Mouse (Mus musculus) heart, embryonic 11.5 days (tissue): ENCODE measurements around the gene Btn2a2. TPM values are rescaled to one million over a fixed set of nuclear protein-coding genes. Genes with fewer than 3 reads are reported as not detected.

Source experiments
- ATAC-seq: fragments of 200-750 bp; cut with Nextera tagmentation; replicated peaks from 2 replicates; pipeline ENCODE4 v1.8.0; 2017; ENCODE audit warnings: moderate library complexity; ENCODE audit not compliant: insufficient number of reproducible peaks, low FRiP score, low TSS enrichment
- H3K27ac ChIP-seq: fragments of 300-500 bp; sonication (generic); 2 replicates; pipeline ENCODE4 v1.5.1; 2014; ENCODE audit warnings: mild to moderate bottlenecking, low read depth, low read length
- H3K27me3 ChIP-seq: fragments of 300-500 bp; sonication (generic); 2 replicates; pipeline ENCODE4 v1.6.1; 2014; ENCODE audit warnings: mild to moderate bottlenecking, low read length, mixed read lengths; ENCODE audit not compliant: control insufficient read depth, insufficient read depth
- H3K36me3 ChIP-seq: fragments of 300-500 bp; sonication (generic); 2 replicates; pipeline ENCODE4 v1.6.1; 2014; ENCODE audit warnings: mild to moderate bottlenecking, low read length, moderate library complexity, mixed read lengths; ENCODE audit not compliant: control insufficient read depth, insufficient read depth
- H3K4me1 ChIP-seq: fragments of 300-500 bp; sonication (generic); 2 replicates; pipeline ENCODE4 v1.6.1; 2014; ENCODE audit warnings: low read length; ENCODE audit not compliant: control insufficient read depth, insufficient read depth
- H3K4me2 ChIP-seq: fragments of 300-500 bp; sonication (generic); 2 replicates; pipeline ENCODE4 v1.6.1; 2014; ENCODE audit warnings: mild to moderate bottlenecking, moderate library complexity
- H3K4me3 ChIP-seq: fragments of 300-500 bp; sonication (generic); 2 replicates; pipeline ENCODE4 v1.5.1; 2014; ENCODE audit warnings: low read depth, low read length
- H3K9ac ChIP-seq: fragments of 300-500 bp; sonication (generic); 2 replicates; pipeline ENCODE4 v1.6.1; 2014; ENCODE audit warnings: mild to moderate bottlenecking, low read depth, low read length, moderate library complexity
- H3K9me3 ChIP-seq: fragments of 300-500 bp; sonication (generic); replicated peaks from 2 replicates; pipeline ENCODE4 v1.6.1; 2016; ENCODE audit warnings: low read length; ENCODE audit not compliant: control insufficient read depth
- WGBS: fragments of 180-500 bp; shearing (Covaris S2); extraction: QIAGEN DNeasy Blood & Tissue Kit; methylation state at CpG from one replicate; pipeline ENCODE4 v1.1.7; 2014; ENCODE audit not compliant: insufficient replicate concordance; 5-methylcytosine and 5-hydroxymethylcytosine counted together
- polyA plus RNA-seq: library from polyadenylated mRNA; unstranded; fragments of >200 nt; fragmentation: Nextera tagmentation; extraction: Ambion mirVana; gene quantifications from 2 replicates; pipeline ENCODE4 v1.2.1, GENCODE M21; 2014

Btn2a2 gene
- polyA plus RNA-seq, 1 experiment from 2014 or later = 0.59 TPM

- H3K4me2 ChIP-seq = peak overlapping the region; percentile 94
- no peaks in the 10 kb centered on the region for H3K9me3 ChIP-seq
- WGBS = under 1% methylated on average over 11 of the region's 11 CpGs
- H3K9ac ChIP-seq = peak overlapping the region; percentile 70
- H3K27me3 ChIP-seq = no peaks in the 10 kb centered on the region
- peaks cover 9% of the 10 kb centered on the region for H3K4me1 ChIP-seq
- no peak for ATAC-seq
- peak overlapping the region; percentile 64 for H3K4me3 ChIP-seq
- no peak overlapping the region for H3K27ac ChIP-seq
- H3K36me3 ChIP-seq = no peaks in the 10 kb centered on the region
Measured at GRCm38 (mm10) chr13:23464841-23465366, 23.8 kb downstream of the Btn2a2 start.

GRCm38 (mm10) chr13:23464224-23464637 lies 24.4 kb downstream of the Btn2a2 start:
- H3K4me2 ChIP-seq = peak overlapping the region; percentile 94
- H3K9ac ChIP-seq = peak overlapping the region; percentile 70
- H3K36me3 ChIP-seq = no peaks in the 10 kb centered on the region
- H3K9me3 ChIP-seq = no peaks in the 10 kb centered on the region
- peak; percentile 55; the same call in 1 of the 2 replicates for ATAC-seq
- WGBS = under 1% methylated on average over 29 of the region's 29 CpGs
- 0 out of 2 replicates have a peak overlapping the region, but pooled peaks have one; percentile 35 for H3K27ac ChIP-seq
- H3K4me3 ChIP-seq = peak overlapping the region; percentile 64
- peaks cover 9% of the 10 kb centered on the region for H3K4me1 ChIP-seq
- no peaks in the 10 kb centered on the region for H3K27me3 ChIP-seq

- ATAC-seq = 0 out of 2 replicates have a peak, but pooled peaks have one; percentile 46
- Histone ChIP-seq H3K27me3 (no peaks in the 10 kb centered on the region), H3K4me2 (peak overlapping the region; percentile 94), H3K4me3 (peak overlapping the region; percentile 64), H3K9ac (peak overlapping the region; percentile 70), H3K4me1 (peaks cover 9% of the 10 kb centered on the region), H3K36me3 (no peaks in the 10 kb centered on the region), H3K9me3 (no peaks in the 10 kb centered on the region), H3K27ac (no peak overlapping the region)
- WGBS = under 1% methylated on average over 21 of the region's 21 CpGs
Measured at GRCm38 (mm10) chr13:23463381-23464223, 25.1 kb downstream of the Btn2a2 start.

- H3K36me3 ChIP-seq = no peaks in the 10 kb centered on the region
- H3K9me3 ChIP-seq = no peaks in the 10 kb centered on the region
- no peak overlapping the region for H3K9ac ChIP-seq
- H3K4me2 ChIP-seq = no peak overlapping the region
- H3K4me3 ChIP-seq = no peak overlapping the region
- H3K4me1 ChIP-seq = peaks cover 9% of the 10 kb centered on the region
- no peaks in the 10 kb centered on the region for H3K27me3 ChIP-seq
- no peak overlapping the region for H3K27ac ChIP-seq
- ATAC-seq = no peak
Measured at GRCm38 (mm10) chr13:23462669-23463068, 26.0 kb downstream of the Btn2a2 start.

- Histone ChIP-seq H3K36me3 (no peaks in the 10 kb centered on the region), H3K4me2 (no peak overlapping the region), H3K4me3 (no peak overlapping the region), H3K27ac (no peak overlapping the region), H3K9ac (no peak overlapping the region), H3K27me3 (no peaks in the 10 kb centered on the region), H3K9me3 (no peaks in the 10 kb centered on the region), H3K4me1 (peaks cover 9% of the 10 kb centered on the region)
- no peak for ATAC-seq
- WGBS = 78% methylated on average over 4 of the region's 4 CpGs
Measured at GRCm38 (mm10) chr13:23462063-23462462, 26.6 kb downstream of the Btn2a2 start.

GRCm38 (mm10) chr13:23459264-23459846 lies 29.3 kb downstream of the Btn2a2 start:
- Histone ChIP-seq H3K27me3 (no peaks in the 10 kb centered on the region), H3K9me3 (no peaks in the 10 kb centered on the region), H3K4me2 (peak overlapping the region; percentile 57), H3K27ac (no peak overlapping the region), H3K36me3 (no peaks in the 10 kb centered on the region), H3K4me1 (peaks cover 2% of the 10 kb centered on the region; the same call in 1 of the 2 replicates), H3K4me3 (peak overlapping the region; percentile 22), H3K9ac (peak overlapping the region; percentile 40; the same call in 1 of the 2 replicates)
- 13% methylated on average over 15 of the region's 15 CpGs for WGBS
- no peak for ATAC-seq

- no peaks in the 10 kb centered on the region for H3K36me3 ChIP-seq
- peak overlapping the region; percentile 70 for H3K4me3 ChIP-seq
- peak overlapping the region; percentile 68 for H3K4me2 ChIP-seq
- H3K9ac ChIP-seq = peak overlapping the region; percentile 82
- H3K4me1 ChIP-seq = no peaks in the 10 kb centered on the region
- no peaks in the 10 kb centered on the region for H3K27me3 ChIP-seq
- peak overlapping the region; percentile 82; the same call in 1 of the 2 replicates for H3K27ac ChIP-seq
- under 1% methylated on average over 9 of the region's 9 CpGs for WGBS
- H3K9me3 ChIP-seq = no peaks in the 10 kb centered on the region
- ATAC-seq = no peak
Measured at GRCm38 (mm10) chr13:23453926-23454325, 34.7 kb downstream of the Btn2a2 start.

- Histone ChIP-seq H3K9me3 (no peaks in the 10 kb centered on the region), H3K36me3 (no peaks in the 10 kb centered on the region), H3K4me2 (peak overlapping the region; percentile 68), H3K9ac (peak overlapping the region; percentile 82), H3K27ac (peak overlapping the region; percentile 82), H3K4me3 (peak overlapping the region; percentile 70), H3K4me1 (0 out of 2 replicates have a peak, but pooled peaks cover 3% of the 10 kb centered on the region), H3K27me3 (no peaks in the 10 kb centered on the region)
- peak; percentile 82 for ATAC-seq
- WGBS = under 1% methylated on average over 25 of the region's 25 CpGs
Measured at GRCm38 (mm10) chr13:23453362-23453862, 35.2 kb downstream of the Btn2a2 start.
